Mouse (Mus musculus): Measurements from ENCODE around the gene Capn1. TPM values are rescaled to one million over a fixed set of nuclear protein-coding genes. Genes with fewer than 3 reads are reported as not detected.

Capn1 gene
- polyA plus RNA-seq, 1 experiment from 2014 or later: 16.1 TPM

DNA sequence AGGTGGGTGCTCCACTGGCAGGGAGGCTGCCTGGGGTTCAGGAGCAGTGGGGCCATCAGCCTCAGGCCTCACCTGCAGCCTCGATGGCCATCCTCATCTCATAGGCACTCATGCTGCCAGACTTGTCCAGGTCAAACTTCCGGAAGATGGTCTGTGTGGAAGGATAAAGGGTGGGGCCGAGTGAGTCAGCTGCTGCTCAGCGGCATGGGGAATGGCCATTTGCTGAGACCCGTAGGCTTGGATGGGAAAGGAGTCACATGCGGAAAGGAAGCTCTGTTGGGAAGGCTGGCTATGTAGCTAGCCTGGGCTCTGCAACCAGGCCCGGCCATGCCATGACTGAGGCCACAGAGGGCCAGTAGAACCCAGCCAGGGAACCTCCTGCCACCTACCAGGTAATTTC lies 24.2 kb downstream of the Capn1 start:
- no peaks in the 10 kb centered on the region for H3K27me3 ChIP-seq (ENCODE audit: control insufficient read depth, insufficient read depth, low read length)
- no peaks in the 10 kb centered on the region for H3K36me3 ChIP-seq (ENCODE audit: control insufficient read depth, insufficient read depth, low read length)
- H3K4me3 ChIP-seq (ENCODE audit: low read depth, low read length): no peak overlapping the region
- ATAC-seq (ENCODE audit: insufficient number of reproducible peaks, insufficient read depth, low FRiP score, low read depth): no peak
- H3K27ac ChIP-seq (ENCODE audit: low read length): no peak overlapping the region
- WGBS: 83% methylated on average over 7 of the region's 7 CpGs
- H3K4me1 ChIP-seq (ENCODE audit: control insufficient read depth, insufficient read depth, low read length): peaks cover 17% of the 10 kb centered on the region
- H3K9me3 ChIP-seq (ENCODE audit: control insufficient read depth, low read depth, low read length): no peaks in the 10 kb centered on the region
- no peak overlapping the region for H3K4me2 ChIP-seq (replicated peaks; ENCODE audit: low read depth, low read length)
- no peak overlapping the region for H3K9ac ChIP-seq (replicated peaks; ENCODE audit: low read depth, low read length)

GRCm38 (mm10) chr19:5990921-5991320 lies 24.8 kb downstream of the Capn1 start:
- no peak overlapping the region for H3K4me3 ChIP-seq (ENCODE audit: low read depth, low read length)
- no peak overlapping the region for H3K9ac ChIP-seq (replicated peaks; ENCODE audit: low read depth, low read length)
- peaks cover 17% of the 10 kb centered on the region for H3K4me1 ChIP-seq (ENCODE audit: control insufficient read depth, insufficient read depth, low read length)
- H3K9me3 ChIP-seq (ENCODE audit: control insufficient read depth, low read depth, low read length): no peaks in the 10 kb centered on the region
- WGBS: 79% methylated on average over 1 of the region's 1 CpGs
- H3K4me2 ChIP-seq (replicated peaks; ENCODE audit: low read depth, low read length): no peak overlapping the region
- H3K27ac ChIP-seq (ENCODE audit: low read length): no peak overlapping the region
- ATAC-seq (ENCODE audit: insufficient number of reproducible peaks, insufficient read depth, low FRiP score, low read depth): no peak
- H3K27me3 ChIP-seq (ENCODE audit: control insufficient read depth, insufficient read depth, low read length): no peaks in the 10 kb centered on the region
- H3K36me3 ChIP-seq (ENCODE audit: control insufficient read depth, insufficient read depth, low read length): no peaks in the 10 kb centered on the region

GRCm38 (mm10) chr19:5990033-5990432 lies 25.7 kb downstream of the Capn1 start:
- WGBS: 83% methylated on average over 12 of the region's 12 CpGs

GRCm38 (mm10) chr19:5989585-5989984 lies 26.1 kb downstream of the Capn1 start:
- Histone ChIP-seq H3K27me3 (ENCODE audit: control insufficient read depth, insufficient read depth, low read length) (no peaks in the 10 kb centered on the region), H3K9me3 (ENCODE audit: control insufficient read depth, low read depth, low read length) (no peaks in the 10 kb centered on the region), H3K4me3 (ENCODE audit: low read depth, low read length) (no peak overlapping the region), H3K27ac (ENCODE audit: low read length) (no peak overlapping the region), H3K36me3 (ENCODE audit: control insufficient read depth, insufficient read depth, low read length) (no peaks in the 10 kb centered on the region), H3K9ac (replicated peaks; ENCODE audit: low read depth, low read length) (no peak overlapping the region), H3K4me2 (replicated peaks; ENCODE audit: low read depth, low read length) (no peak overlapping the region), H3K4me1 (ENCODE audit: control insufficient read depth, insufficient read depth, low read length) (peaks cover 17% of the 10 kb centered on the region)
- WGBS: 46% methylated on average over 6 of the region's 6 CpGs
- no peak for ATAC-seq (ENCODE audit: insufficient number of reproducible peaks, insufficient read depth, low FRiP score, low read depth)

More at GRCm38 (mm10) chr19:5990033-5990432, 25.7 kb downstream of the Capn1 start:
- Histone ChIP-seq H3K36me3 (ENCODE audit: control insufficient read depth, insufficient read depth, low read length) (no peaks in the 10 kb centered on the region), H3K4me2 (replicated peaks; ENCODE audit: low read depth, low read length) (no peak overlapping the region), H3K4me3 (ENCODE audit: low read depth, low read length) (no peak overlapping the region), H3K4me1 (ENCODE audit: control insufficient read depth, insufficient read depth, low read length) (peaks cover 17% of the 10 kb centered on the region), H3K27ac (ENCODE audit: low read length) (no peak overlapping the region), H3K9ac (replicated peaks; ENCODE audit: low read depth, low read length) (no peak overlapping the region), H3K27me3 (ENCODE audit: control insufficient read depth, insufficient read depth, low read length) (no peaks in the 10 kb centered on the region), H3K9me3 (ENCODE audit: control insufficient read depth, low read depth, low read length) (no peaks in the 10 kb centered on the region)
- no peak for ATAC-seq (ENCODE audit: insufficient number of reproducible peaks, insufficient read depth, low FRiP score, low read depth)

GRCm38 (mm10) chr19:5988815-5989452 lies 26.8 kb downstream of the Capn1 start:
- Histone ChIP-seq H3K9me3 (ENCODE audit: control insufficient read depth, low read depth, low read length) (no peaks in the 10 kb centered on the region), H3K4me3 (ENCODE audit: low read depth, low read length) (no peak overlapping the region), H3K36me3 (ENCODE audit: control insufficient read depth, insufficient read depth, low read length) (no peaks in the 10 kb centered on the region), H3K27ac (ENCODE audit: low read length) (peak overlapping the region; percentile 33; the same call in 1 of the 2 replicates), H3K27me3 (ENCODE audit: control insufficient read depth, insufficient read depth, low read length) (no peaks in the 10 kb centered on the region), H3K4me1 (ENCODE audit: control insufficient read depth, insufficient read depth, low read length) (peaks cover 17% of the 10 kb centered on the region), H3K9ac (replicated peaks; ENCODE audit: low read depth, low read length) (0 out of 2 replicates have a peak overlapping the region, but pooled peaks have one; percentile 21), H3K4me2 (replicated peaks; ENCODE audit: low read depth, low read length) (peak overlapping the region; percentile 12; the same call in 1 of the 2 replicates)
- WGBS: 5% methylated on average over 13 of the region's 13 CpGs
- ATAC-seq (ENCODE audit: insufficient number of reproducible peaks, insufficient read depth, low FRiP score, low read depth): peak; percentile 56; the same call in 1 of the 2 replicates

DNA sequence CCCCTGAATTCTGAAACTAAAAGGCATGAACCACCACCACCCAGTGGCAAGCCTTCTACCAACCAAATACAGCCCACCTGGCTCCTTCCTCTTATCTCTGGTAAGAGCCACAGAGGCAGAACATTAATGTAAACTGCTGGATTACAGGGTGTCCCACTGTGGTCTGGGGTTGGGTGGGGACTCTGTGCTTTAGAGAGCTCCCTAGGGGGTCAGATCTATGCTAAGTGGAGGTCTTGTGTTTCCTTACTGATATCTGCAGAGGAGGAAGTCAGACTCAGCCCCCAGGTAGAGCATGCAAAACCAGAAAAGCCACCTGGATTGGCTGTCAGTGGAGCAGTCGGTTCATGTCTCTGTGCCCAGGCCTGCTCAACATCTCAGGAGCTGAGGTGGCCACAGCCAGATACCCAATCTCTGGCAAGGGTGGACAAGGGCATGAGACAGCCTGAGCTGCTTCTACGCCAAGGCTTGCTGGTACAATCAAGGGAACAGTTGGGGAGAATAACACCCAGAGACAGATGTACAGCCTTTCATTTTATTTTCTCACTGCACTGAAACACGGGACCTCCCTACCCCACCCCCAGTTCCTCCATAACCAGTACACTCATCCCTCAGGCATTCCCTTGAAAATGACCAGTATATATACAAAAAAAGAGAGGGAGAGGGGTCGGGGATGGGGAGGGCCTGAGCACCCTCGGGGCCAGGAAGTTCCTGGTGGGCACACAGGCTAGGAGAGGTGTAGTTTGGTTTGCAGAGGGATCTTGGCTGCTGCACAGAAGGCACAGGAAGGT lies 27.5 kb downstream of the Capn1 start:
- 46% methylated on average over 5 of the region's 5 CpGs for WGBS
- no peak for ATAC-seq (ENCODE audit: insufficient number of reproducible peaks, insufficient read depth, low FRiP score, low read depth)
- peaks cover 17% of the 10 kb centered on the region for H3K4me1 ChIP-seq (ENCODE audit: control insufficient read depth, insufficient read depth, low read length)

DNA sequence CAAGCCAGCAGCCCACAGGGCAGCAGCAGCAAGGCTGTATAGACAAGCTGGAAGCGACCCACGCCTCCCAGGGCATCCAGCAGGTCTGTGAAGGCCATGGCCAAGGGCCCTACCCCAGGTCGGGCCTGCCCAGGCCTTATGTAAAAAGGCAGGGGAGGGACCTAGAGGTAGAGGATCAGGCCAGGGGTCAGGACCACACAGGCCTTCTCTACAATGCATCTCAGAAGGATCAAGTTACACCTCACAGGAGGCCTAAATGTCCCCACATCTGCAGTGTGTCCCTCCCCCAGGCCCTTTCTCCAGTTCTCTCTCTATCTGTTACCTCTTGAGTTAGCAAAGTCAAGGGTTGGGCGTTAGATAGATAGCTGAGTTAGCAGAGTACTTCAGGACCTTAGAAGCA lies 29.7 kb downstream of the Capn1 start, which contains the start of gene Slc22a20:
Gene Slc22a20, minus strand, starts transcription at position 101 of the 400 bp plus-strand sequence.
- H3K4me3 ChIP-seq (ENCODE audit: low read depth, low read length): no peak within 1 kb of the TSS
- H3K4me2 ChIP-seq (replicated peaks; ENCODE audit: low read depth, low read length): no peak within 1 kb of the TSS
- H3K36me3 ChIP-seq (ENCODE audit: control insufficient read depth, insufficient read depth, low read length): no peaks in the 10 kb centered on the region
- 46% methylated on average over 4 of the region's 4 CpGs for WGBS
- H3K9me3 ChIP-seq (ENCODE audit: control insufficient read depth, low read depth, low read length): no peaks in the 10 kb centered on the region
- no peak within 1 kb of the TSS for H3K9ac ChIP-seq (replicated peaks; ENCODE audit: low read depth, low read length)
- no peaks in the 10 kb centered on the region for H3K27me3 ChIP-seq (ENCODE audit: control insufficient read depth, insufficient read depth, low read length)
- H3K27ac ChIP-seq (ENCODE audit: low read length): no peak within 1 kb of the TSS
- ATAC-seq (ENCODE audit: insufficient number of reproducible peaks, insufficient read depth, low FRiP score, low read depth): no peak
- H3K4me1 ChIP-seq (ENCODE audit: control insufficient read depth, insufficient read depth, low read length): peaks cover 17% of the 10 kb centered on the region

More for the DNA sequence above, 27.5 kb downstream of the Capn1 start:
- H3K27ac ChIP-seq (ENCODE audit: low read length): peak overlapping the region; percentile 33
- no peaks in the 10 kb centered on the region for H3K27me3 ChIP-seq (ENCODE audit: control insufficient read depth, insufficient read depth, low read length)
- no peak overlapping the region for H3K9ac ChIP-seq (replicated peaks; ENCODE audit: low read depth, low read length)
- no peak overlapping the region for H3K4me3 ChIP-seq (ENCODE audit: low read depth, low read length)
- no peaks in the 10 kb centered on the region for H3K36me3 ChIP-seq (ENCODE audit: control insufficient read depth, insufficient read depth, low read length)
- peak overlapping the region; percentile 12; the same call in 1 of the 2 replicates for H3K4me2 ChIP-seq (replicated peaks; ENCODE audit: low read depth, low read length)
- H3K9me3 ChIP-seq (ENCODE audit: control insufficient read depth, low read depth, low read length): no peaks in the 10 kb centered on the region

DNA sequence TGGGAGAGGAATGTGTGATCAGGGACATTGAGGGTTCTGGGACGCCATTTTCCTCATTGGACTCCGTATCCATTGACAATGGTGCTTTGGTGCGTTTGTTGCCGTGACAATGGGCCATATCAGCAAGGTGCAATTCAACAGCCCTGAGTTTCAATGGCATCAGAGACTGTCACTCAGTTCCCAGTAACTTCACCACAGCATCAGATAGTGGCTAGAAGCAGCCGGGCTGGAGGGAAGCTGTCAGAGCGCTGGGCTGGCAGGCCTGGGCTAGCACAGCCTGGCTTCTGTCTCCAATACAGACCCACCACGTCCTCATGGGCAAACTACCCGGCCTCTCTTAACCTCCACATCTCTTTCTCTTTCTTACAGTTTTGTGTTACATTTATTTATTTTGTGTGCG lies 35.2 kb downstream of the Capn1 start:
- H3K4me1 ChIP-seq (ENCODE audit: control insufficient read depth, insufficient read depth, low read length): no peaks in the 10 kb centered on the region
- H3K9me3 ChIP-seq (ENCODE audit: control insufficient read depth, low read depth, low read length): no peaks in the 10 kb centered on the region
- H3K4me2 ChIP-seq (replicated peaks; ENCODE audit: low read depth, low read length): no peak overlapping the region
- H3K27ac ChIP-seq (ENCODE audit: low read length): no peak overlapping the region
- 82% methylated on average over 9 of the region's 9 CpGs for WGBS
- H3K4me3 ChIP-seq (ENCODE audit: low read depth, low read length): no peak overlapping the region
- no peaks in the 10 kb centered on the region for H3K27me3 ChIP-seq (ENCODE audit: control insufficient read depth, insufficient read depth, low read length)
- no peaks in the 10 kb centered on the region for H3K36me3 ChIP-seq (ENCODE audit: control insufficient read depth, insufficient read depth, low read length)
- ATAC-seq (ENCODE audit: insufficient number of reproducible peaks, insufficient read depth, low FRiP score, low read depth): no peak
- no peak overlapping the region for H3K9ac ChIP-seq (replicated peaks; ENCODE audit: low read depth, low read length)

All from stomach, embryonic 14.5 days (tissue).